Mouse (Mus musculus) frontal cortex, postnatal 25 days (tissue): ENCODE measurements at regions not wholly inside any gene's neighbourhood (a gene's known extent, or its start where the extent isn't known, plus 50 kb on each side); places are given as distances from the start of the nearest gene placed in this dataset.

Experiments used
- DNase-seq, 2 experiments: peaks; one replicate each; pipeline ENCODE4 v3.0.0; 2022; ENCODE audit warnings: low spot score in 2 of 2

DNA sequence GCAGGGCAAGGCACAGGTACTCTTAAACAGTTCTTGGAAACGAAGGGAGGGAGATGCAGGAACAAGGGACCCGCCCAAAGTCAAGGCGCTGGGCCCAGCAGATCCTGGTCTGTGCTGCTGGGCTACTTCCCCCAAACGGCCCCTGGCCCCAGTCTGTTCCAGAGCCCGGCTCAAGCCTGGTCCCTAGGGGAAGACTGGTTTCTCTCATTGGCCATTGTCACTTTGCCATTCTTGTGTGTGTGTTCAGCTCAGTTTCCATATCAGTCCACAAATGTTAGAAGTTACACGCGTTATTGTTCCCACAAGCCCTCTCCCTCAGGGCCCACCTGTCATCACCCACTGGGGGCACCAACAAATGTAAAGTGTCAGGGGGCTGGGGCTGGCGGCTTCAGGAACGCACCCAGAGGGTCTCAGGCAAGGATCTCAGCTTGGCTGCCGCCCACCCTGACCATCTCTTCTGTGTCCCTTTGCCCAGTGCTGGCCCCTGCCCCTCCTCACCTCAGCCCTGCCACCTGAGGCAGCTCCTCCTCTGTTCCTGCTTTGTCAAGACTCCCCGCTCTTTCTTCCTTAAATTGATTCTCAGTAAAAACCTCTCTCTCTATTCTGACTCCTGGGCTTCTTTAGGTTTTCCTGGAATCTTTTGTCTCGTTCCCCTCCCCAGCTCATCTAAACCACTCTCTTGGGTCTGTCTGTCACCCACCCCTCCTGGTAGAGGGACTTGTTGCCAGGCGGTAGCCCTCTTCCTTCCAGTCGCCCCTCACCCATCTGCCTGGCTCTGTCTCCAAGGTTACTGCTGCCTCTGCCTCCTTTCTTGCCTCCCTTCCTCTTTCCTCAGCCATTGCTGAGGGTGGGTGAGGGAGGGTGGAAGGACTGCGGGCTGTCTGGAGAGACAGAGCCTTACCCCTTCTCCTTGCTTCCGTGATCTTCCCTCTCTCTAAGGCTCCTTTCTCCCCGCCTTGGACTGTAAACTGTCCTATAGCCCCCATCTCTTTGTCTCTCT is 69.2 kb upstream of the 4931429L15Rik start:
- DNase-seq = peak in 1 of 2 experiments; percentile 25

DNA sequence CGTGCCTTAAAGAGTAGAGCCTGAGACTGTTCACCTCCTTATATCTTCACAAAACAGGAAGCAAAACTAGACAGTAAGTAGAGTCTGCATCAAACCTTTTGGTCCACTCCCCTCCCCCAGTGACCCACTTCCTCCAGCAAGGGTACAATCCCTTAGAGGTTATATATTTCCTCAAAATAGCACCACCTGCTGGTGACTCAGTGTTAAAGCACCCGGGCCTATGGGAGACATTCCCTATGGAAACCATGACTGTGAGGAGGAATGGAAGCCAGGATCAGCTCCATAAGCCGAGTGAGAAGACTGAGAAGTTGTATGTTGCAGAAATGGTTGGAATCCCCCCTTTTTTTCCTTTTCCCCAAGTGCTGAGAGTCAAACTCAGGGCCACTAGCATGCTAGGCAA is 66.5 kb upstream of the 4931429L15Rik start:
- DNase-seq = no peak

DNA sequence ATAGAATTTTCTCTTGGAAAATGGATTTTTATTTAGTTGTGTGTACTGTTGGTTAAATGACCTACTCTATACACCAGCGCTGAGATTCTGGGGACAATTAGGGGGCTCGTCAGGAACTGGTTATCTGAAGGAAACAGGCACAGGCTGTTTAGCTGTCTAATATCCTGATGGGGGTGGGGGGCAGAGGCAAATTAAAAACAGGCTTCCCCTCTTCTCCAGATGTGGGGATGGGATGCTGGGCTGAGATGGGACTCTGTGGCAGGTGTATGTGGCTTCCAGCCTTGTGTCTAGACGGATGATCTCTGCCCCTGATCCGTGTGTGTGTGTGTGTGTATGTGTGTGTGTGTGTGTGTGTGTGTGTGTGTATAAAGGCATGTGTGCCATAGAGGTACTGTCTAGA is 61.6 kb upstream of the 4931429L15Rik start:
- no peak for DNase-seq

DNA sequence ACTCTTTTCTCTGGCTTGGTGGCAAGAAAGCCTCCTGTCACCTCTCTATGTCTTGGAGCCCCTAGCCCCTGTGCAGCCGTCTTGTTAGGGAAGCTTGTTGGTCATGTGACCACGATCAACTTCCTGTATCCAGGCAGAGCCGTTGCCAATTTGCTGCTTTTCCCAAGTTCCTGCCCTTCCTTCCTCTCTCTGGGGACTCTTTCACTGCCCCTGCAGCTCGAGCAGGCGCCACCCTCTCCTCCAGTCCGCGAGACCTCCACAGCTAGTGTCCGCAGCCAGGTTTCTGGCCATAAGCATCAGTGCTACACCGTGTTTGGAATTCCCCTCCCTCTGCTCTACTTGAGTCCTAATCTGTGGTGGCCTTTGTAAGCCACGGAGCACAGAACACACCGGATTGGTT is 59.7 kb upstream of the 4931429L15Rik start:
- DNase-seq = no peak

DNA sequence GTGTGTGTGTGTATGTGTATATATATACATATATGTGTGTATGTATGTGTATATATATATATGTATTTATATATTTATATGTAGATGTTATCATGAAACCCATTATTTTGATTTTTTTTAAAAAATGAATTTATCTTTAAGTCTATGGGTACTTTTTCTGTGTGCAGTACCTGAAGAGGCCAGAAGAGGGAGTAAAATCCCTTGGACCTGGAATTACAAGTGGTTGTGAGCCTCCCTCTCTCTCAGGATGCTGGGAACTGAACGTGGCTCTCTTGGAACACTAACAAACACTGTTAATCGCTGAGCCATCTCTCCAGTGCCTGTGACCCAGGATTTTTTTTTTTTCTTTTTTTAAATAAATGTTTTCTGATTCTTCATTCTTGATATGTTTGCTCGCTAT is 58.6 kb upstream of the 4931429L15Rik start:
- DNase-seq = no peak
